Mouse (Mus musculus): ENCODE measurements around the gene Rfx4. TPM values are rescaled to one million over a fixed set of nuclear protein-coding genes. Genes with fewer than 3 reads are reported as not detected.

Rfx4 gene
- total RNA-seq (2021) = not detected
- long read RNA-seq, experiment 1 = 0 reads
- long read RNA-seq, experiment 2 = 0 reads

GRCm38 (mm10) chr10:84755786-84756203, at the start of gene Rfx4:
Gene Rfx4 (plus strand): TSS chr10:84756062.
- no peak for DNase-seq

DNA sequence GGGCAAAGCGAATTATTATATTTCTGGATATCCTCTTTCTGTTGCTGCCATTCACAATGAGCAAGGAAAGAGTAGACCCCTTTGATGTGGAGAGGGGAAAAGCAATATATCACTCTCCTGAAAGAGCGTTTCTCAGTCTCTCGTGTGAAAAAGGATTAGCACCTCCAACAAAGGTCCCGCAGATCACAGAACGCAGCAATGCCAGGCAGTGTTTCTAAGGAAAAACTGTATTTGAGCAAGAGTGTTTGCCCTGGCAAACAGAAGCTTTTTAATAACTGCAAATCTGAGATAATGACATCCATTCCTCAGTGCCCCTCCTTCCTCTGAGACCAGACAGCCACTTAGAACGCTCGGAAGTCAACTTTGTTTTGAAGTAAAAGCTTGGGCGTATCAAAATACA, 49.3 kb upstream of the Rfx4 start:
- DNase-seq = no peak

DNA sequence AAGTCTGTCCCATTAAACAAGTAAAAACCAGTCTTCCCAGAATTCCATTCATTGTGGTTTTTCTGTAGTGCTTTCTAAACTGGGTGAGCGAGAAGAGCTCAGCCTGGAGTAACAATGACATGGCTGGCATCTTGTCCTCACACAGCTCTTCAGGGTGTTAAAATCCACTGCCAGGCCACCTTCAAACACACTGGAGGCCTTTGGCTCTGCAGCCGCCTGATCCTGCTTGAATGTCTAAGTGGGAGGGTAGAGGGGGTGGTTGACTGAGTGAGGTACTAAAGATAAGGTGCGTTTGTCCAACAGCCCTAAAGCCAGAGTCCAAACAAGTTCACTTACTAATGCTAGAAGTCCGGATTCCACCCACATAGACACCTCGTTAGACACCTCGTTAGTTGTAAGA, 48.6 kb upstream of the Rfx4 start:
- DNase-seq = no peak

- no peak for DNase-seq
Observed at GRCm38 (mm10) chr10:84707752-84708530, 47.9 kb upstream of the Rfx4 start.

GRCm38 (mm10) chr10:84710192-84710591, 45.7 kb upstream of the Rfx4 start:
- no peak for DNase-seq

GRCm38 (mm10) chr10:84710827-84711226, 45.0 kb upstream of the Rfx4 start:
- no peak for DNase-seq

DNA sequence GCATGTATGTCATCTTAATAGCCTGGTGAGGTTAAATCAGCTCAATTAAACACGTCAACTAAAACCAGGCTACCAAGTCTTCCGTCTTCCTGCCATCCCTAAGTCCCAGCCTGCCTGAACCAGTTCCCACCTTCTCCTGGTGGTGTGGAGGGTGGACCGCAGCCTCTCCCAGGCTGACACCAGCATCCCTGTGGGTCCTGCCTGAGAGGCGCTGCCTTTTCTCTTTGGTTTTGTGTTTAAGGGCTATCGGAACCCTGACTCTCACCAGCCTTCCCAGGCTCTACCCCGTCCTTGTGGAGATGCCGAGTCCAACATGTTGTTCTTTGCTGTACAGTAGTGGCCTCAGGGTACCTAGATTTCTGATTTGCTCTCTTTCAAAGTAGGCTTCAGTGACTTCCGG, 44.4 kb upstream of the Rfx4 start:
- DNase-seq = no peak

GRCm38 (mm10) chr10:84711940-84712339, 43.9 kb upstream of the Rfx4 start:
- DNase-seq = no peak

- DNase-seq = no peak
Observed at GRCm38 (mm10) chr10:84712532-84712931, 43.3 kb upstream of the Rfx4 start.

- no peak for DNase-seq
Observed at GRCm38 (mm10) chr10:84713043-84713442, 42.8 kb upstream of the Rfx4 start.

- no peak for DNase-seq
Observed at GRCm38 (mm10) chr10:84715639-84716038, 40.2 kb upstream of the Rfx4 start.

GRCm38 (mm10) chr10:84716581-84716980, 39.3 kb upstream of the Rfx4 start:
- peak; percentile 31 to 59 for DNase-seq

DNA sequence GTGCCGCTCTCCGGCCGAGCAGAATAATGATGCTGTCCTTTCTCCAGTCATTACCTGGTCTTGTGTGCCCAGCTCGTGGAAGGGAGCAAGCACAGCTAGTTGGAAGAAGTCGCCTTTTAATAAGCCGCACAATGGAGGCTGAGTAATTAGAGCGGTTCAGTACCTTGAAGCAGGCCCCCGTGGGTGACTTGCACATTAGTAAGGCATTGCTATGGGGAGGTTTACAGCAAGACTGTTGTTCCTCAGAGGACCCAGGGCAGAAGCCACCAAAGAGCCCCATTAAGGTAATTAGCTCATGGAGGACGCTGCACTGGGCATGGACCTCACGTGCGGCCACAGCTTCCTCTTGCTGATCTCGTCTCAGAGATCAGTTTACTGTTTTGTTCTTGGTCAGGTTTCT, 33.2 kb upstream of the Rfx4 start:
- no peak for DNase-seq

DNA sequence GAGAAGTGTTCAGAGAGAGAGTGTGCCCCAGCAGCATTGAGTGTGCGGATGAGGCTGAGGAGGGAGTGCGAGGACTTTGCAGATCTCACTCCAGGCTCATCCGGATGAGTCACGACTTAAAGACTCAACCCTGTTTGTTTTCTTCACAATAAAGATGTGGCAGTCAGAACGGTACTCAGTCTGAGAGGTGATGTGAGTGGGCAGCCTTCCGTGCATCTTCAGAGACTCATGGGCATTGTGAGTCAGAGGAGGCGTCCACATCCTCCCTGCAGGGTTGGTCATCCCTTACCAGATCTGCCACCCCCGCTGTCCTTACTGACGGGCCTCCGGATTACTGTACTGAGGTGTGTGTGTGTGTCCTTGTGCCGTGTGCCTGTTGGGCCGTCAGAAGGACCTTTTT, 28.9 kb upstream of the Rfx4 start:
- DNase-seq = no peak

- DNase-seq = no peak
Observed at GRCm38 (mm10) chr10:84727760-84728159, 28.1 kb upstream of the Rfx4 start.

- DNase-seq = no peak
Observed at GRCm38 (mm10) chr10:84730078-84730477, 25.8 kb upstream of the Rfx4 start.

DNA sequence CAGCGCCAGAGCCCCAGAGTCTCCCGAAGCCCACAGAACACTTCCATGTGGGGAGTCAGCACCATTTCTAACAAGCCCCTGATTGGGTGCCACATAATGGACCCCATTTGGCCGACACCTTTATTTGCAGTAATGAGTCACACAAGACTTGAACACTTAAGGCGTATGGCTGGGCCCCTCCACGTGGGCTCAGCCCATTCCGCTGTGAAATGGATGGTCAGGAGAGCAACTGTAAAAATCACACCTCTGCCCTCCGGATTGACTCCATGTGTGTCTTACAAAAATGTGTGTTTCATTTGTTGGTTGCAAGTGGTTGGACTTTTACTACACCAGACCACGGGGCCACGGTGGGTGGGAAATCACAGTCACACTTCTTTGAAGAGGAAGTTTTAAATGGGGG, 24.9 kb upstream of the Rfx4 start:
- DNase-seq = no peak

DNA sequence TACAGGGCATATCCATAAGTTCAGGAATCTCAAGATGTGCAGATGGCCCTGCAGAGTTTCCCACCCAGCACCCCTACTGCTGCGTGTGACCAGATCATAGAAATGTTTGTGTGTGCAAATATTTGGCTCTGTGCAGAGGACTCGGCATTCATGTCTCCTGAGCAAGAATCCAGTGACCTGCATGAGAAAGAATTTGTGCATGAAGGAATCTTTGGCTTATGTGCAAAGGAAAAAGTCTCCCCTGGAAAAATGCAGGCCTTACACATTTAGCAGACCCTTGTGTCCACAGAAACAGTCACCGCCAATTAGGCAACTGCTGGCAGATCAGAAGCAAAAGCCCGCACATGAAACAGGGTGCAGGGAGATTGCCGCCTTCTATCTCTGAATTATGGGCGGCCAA, 22.4 kb upstream of the Rfx4 start:
- no peak for DNase-seq

- DNase-seq = peak; percentile 32 to 56
Observed at GRCm38 (mm10) chr10:84754851-84755785, 744 bp upstream of the Rfx4 start.

DNA sequence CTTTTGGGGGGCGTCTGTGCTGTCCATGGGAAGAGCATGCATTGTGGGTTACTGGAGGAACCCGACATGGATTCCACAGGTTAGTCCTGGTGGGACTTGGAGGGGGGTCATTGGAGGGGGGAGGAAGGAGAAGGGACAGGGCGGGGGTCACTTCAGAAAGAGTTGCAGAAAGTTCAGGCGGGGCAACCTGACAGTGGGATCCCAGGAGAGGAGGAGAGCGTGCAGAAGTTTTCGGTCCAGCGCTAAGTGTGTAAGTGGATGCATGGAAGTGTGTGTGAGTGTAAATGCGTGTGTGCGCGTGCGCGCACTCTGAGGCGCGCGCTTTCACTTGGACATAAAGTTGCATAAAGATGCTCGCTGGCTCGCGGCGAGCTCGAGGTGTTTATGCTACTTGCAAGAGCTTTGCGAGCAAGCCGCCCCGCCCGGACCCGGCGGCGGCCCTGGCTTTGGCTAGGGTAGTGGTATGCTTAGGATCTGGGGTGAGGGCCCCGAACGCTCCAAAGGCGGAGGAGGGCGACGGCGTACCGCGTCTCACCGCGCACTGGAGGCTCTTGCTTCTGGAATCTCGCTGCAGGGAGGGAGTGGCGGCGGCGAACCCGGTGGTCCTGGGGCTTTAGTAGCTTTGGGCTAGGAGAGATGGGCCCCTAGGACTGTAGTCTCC, 703 bp downstream of the Rfx4 start:
- no peak for DNase-seq

- DNase-seq = no peak
Observed at GRCm38 (mm10) chr10:84757426-84758199, 1.8 kb downstream of the Rfx4 start.

- DNase-seq = no peak
Observed at GRCm38 (mm10) chr10:84758200-84758468, 2.3 kb downstream of the Rfx4 start.

Measured in adrenal gland, postnatal 36 days (tissue).